Mouse (Mus musculus): ENCODE measurements at regions not wholly inside any gene's neighbourhood (a gene's known extent, or its start where the extent isn't known, plus 50 kb on each side); places are given as distances from the start of the nearest gene placed in this dataset.
A peak's percentile ranks its signal among the peaks of the same experiment; 100 is the strongest.

DNA sequence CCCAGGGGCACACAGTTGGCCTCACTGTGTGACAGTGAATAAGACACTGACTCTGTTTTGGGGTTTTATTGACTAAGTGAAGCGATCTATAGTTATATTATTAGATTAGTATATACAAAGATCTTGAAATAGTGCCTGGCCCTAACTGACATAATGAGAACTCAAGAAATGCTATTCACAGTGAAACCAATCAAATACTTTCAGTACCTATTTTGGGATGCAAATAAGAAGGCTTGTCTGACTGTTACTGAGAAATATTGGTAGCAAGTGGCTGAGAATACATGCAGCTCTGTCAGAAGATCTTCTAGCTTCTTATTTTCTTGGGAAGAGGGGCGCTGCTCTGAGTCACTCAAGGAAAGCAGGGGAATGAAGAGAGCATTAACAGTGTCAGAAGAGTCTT lies 97.7 kb upstream of the Dnajc24 start:
- TF ChIP-seq EP300 (IDR thresholded peaks at IDR 0.05) (no peak), CTCF (IDR thresholded peaks at IDR 0.05) (no peak)
- DNase-seq (ENCODE audit: low spot score) (no peak), ATAC-seq (no peak)
- Histone ChIP-seq H3K9ac (replicated peaks; ENCODE audit: low read depth) (no peak overlapping the region), H3K4me2 (replicated peaks; ENCODE audit: low read depth, low read length) (no peak overlapping the region), H3K27ac (ENCODE audit: low read length) (no peak overlapping the region), H3K9me3 (ENCODE audit: low read length) (no peaks in the 10 kb centered on the region), H3K4me3 (ENCODE audit: low read depth, low read length) (no peak overlapping the region), H3K27me3 (replicated peaks; ENCODE audit: insufficient read depth, low read length) (no peaks in the 10 kb centered on the region), H3K36me3 (ENCODE audit: insufficient read depth, low read length) (no peaks in the 10 kb centered on the region), H3K4me1 (ENCODE audit: insufficient read depth, low read depth, low read length) (no peaks in the 10 kb centered on the region)
- 76% methylated on average over 2 of the region's 2 CpGs for WGBS

DNA sequence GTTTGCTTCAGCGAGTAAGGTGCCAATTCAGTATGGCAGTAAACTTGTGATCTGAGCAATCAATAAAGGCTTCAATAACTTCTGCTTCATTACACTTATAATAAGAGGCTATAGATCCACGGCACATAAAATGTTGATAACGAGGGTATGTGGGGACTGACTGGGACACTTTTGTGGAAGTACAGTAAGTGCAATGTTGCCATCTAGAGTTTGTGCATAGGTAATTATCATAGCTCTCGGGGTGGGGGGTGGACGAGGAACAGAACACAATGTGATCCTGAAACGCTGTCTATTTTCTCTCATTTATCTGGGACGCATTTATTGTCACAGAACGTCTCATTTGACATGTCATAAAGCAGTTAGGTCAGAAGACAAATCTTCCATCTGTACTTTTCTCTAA lies 82.8 kb upstream of the Dnajc24 start:
- no peaks in the 10 kb centered on the region for H3K9me3 ChIP-seq (ENCODE audit: low read length)
- no peak for DNase-seq (ENCODE audit: low spot score)
- 62% methylated on average over 8 of the region's 8 CpGs for WGBS
- no peak overlapping the region for H3K27ac ChIP-seq (ENCODE audit: low read length)
- TF ChIP-seq CTCF (IDR thresholded peaks at IDR 0.05): no peak
- TF ChIP-seq EP300 (IDR thresholded peaks at IDR 0.05): no peak
- ATAC-seq: no peak
- H3K4me3 ChIP-seq (ENCODE audit: low read depth, low read length): no peak overlapping the region
- no peak overlapping the region for H3K9ac ChIP-seq (replicated peaks; ENCODE audit: low read depth)
- H3K36me3 ChIP-seq (ENCODE audit: insufficient read depth, low read length): no peaks in the 10 kb centered on the region
- H3K27me3 ChIP-seq (replicated peaks; ENCODE audit: insufficient read depth, low read length): no peaks in the 10 kb centered on the region
- H3K4me1 ChIP-seq (ENCODE audit: insufficient read depth, low read depth, low read length): no peaks in the 10 kb centered on the region
- H3K4me2 ChIP-seq (replicated peaks; ENCODE audit: low read depth, low read length): no peak overlapping the region

DNA sequence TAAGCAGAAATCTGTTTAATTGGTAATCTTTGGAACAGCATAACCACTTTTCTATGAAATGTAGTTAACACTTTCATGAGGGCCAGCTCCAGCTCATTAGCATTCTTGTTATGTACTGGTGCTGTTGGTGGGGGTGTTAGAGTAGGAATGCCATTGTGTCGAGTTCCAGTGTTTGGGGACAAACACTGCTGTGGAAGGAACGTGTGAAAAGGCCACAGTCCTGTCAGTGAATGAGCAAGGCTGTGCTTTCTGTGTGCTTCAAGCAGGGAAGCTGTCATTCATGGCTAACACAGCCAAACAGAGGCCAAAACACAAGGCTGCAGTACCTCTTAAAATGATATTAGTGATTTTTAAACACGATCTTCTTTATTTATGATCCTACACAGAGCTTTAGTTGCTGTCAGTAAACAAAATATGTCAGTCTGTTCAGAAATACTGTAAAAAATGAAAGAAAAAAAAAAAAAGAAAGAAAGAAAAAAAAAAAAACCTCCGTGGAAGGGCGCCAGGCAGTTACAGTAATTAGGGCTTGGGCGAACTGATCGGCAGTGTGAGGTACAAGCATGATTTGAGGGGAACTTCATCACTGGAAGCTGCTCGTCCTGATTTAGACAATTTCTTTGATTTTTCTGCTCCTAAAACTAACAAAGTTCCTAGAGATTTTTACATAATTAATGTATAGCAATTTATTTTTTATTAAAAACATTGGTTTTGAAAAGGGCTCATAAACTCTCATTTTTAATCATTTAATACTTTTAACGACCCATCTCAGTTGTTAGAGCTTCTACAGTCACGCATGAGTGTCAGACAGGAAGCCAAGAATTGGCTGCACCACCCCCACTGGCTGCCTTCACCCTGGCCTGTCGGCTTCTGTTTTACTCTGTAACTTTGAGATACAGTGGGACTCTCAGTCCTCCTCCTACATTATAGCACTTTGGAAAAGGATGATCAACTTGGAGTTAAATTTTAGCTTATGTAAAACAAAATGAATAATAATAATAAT lies 80.8 kb upstream of the Dnajc24 start:
- H3K4me2 ChIP-seq (replicated peaks; ENCODE audit: low read depth, low read length): no peak overlapping the region
- H3K27me3 ChIP-seq (replicated peaks; ENCODE audit: insufficient read depth, low read length): no peaks in the 10 kb centered on the region
- H3K9ac ChIP-seq (replicated peaks; ENCODE audit: low read depth): no peak overlapping the region
- no peak overlapping the region for H3K27ac ChIP-seq (ENCODE audit: low read length)
- no peak overlapping the region for H3K4me3 ChIP-seq (ENCODE audit: low read depth, low read length)
- no peak for DNase-seq (ENCODE audit: low spot score)
- 40% methylated on average over 11 of the region's 11 CpGs for WGBS
- H3K9me3 ChIP-seq (ENCODE audit: low read length): no peaks in the 10 kb centered on the region
- no peaks in the 10 kb centered on the region for H3K36me3 ChIP-seq (ENCODE audit: insufficient read depth, low read length)
- TF ChIP-seq EP300 (IDR thresholded peaks at IDR 0.05) (no peak), CTCF (IDR thresholded peaks at IDR 0.05) (no peak)
- ATAC-seq: no peak
- no peaks in the 10 kb centered on the region for H3K4me1 ChIP-seq (ENCODE audit: insufficient read depth, low read depth, low read length)

DNA sequence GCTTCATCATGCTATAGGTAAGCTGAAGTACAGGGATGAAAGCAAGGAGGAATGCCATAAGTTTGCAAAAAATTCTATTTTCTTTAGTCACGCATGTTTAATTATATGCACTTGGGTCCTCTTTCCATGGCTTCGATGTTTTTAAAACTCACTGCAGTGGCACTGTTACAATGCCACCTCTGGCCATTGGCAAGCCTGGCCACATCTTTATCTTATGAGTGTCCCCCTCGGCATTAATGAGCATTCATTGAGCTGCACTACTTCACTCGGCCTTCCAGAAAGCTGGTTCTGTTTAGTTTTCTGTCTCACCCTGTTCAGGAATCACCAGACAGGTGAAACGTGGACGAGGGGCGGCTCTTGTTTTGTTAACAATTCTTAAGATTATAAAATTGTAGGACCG lies 79.7 kb upstream of the Dnajc24 start:
- H3K4me3 ChIP-seq (ENCODE audit: low read depth, low read length): no peak overlapping the region
- H3K9ac ChIP-seq (replicated peaks; ENCODE audit: low read depth): no peak overlapping the region
- no peaks in the 10 kb centered on the region for H3K27me3 ChIP-seq (replicated peaks; ENCODE audit: insufficient read depth, low read length)
- 57% methylated on average over 8 of the region's 8 CpGs for WGBS
- ATAC-seq (no peak), DNase-seq (ENCODE audit: low spot score) (no peak)
- H3K9me3 ChIP-seq (ENCODE audit: low read length): no peaks in the 10 kb centered on the region
- H3K4me1 ChIP-seq (ENCODE audit: insufficient read depth, low read depth, low read length): no peaks in the 10 kb centered on the region
- H3K27ac ChIP-seq (ENCODE audit: low read length): no peak overlapping the region
- no peaks in the 10 kb centered on the region for H3K36me3 ChIP-seq (ENCODE audit: insufficient read depth, low read length)
- TF ChIP-seq CTCF (IDR thresholded peaks at IDR 0.05) (no peak), EP300 (IDR thresholded peaks at IDR 0.05) (no peak)
- H3K4me2 ChIP-seq (replicated peaks; ENCODE audit: low read depth, low read length): no peak overlapping the region

DNA sequence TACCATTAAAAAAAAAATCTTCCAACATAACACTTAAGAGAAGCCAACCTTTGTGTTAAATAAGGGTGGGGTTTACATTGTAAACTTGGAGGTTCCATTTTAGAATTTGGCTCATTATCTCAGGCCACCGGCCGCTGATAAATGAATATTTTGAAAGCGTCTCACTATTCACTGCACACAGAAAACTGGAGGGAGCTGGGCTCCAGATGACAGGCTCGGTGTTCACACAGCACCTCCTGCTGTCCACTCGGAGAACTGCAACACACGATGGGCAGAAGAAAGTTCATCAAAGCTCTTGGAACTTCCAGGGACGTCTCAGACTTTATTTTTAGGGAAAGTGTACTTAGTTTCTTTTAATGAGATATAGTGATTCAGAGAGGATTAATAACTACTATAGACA lies 78.6 kb upstream of the Dnajc24 start:
- Histone ChIP-seq H3K9ac (replicated peaks; ENCODE audit: low read depth) (no peak overlapping the region), H3K4me2 (replicated peaks; ENCODE audit: low read depth, low read length) (no peak overlapping the region), H3K27me3 (replicated peaks; ENCODE audit: insufficient read depth, low read length) (no peaks in the 10 kb centered on the region), H3K36me3 (ENCODE audit: insufficient read depth, low read length) (no peaks in the 10 kb centered on the region), H3K27ac (ENCODE audit: low read length) (no peak overlapping the region), H3K4me3 (ENCODE audit: low read depth, low read length) (no peak overlapping the region), H3K4me1 (ENCODE audit: insufficient read depth, low read depth, low read length) (no peaks in the 10 kb centered on the region), H3K9me3 (ENCODE audit: low read length) (no peaks in the 10 kb centered on the region)
- WGBS: 2% methylated on average over 7 of the region's 7 CpGs
- ATAC-seq (no peak), DNase-seq (ENCODE audit: low spot score) (peak; percentile 55)
- TF ChIP-seq EP300 (IDR thresholded peaks at IDR 0.05) (no peak), CTCF (IDR thresholded peaks at IDR 0.05) (peak; percentile 87)

DNA sequence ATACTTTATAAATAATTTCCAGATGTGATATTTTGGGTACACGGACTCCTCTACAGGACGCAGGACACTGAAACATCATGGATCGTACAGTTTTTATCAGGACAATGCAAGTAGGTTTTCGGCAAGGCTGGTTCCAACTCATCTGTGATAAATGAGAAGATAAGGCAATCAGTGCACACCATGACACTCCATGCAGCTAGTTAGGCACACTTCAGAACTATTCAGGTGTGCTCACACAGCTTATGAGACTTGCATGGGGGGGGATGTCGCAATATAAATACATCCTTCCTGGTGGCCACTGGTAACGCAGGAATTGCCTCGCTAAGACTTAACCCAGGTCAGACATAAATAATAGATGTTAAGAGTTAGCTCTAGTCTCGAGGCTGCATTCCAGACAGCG lies 77.3 kb upstream of the Dnajc24 start:
- H3K9me3 ChIP-seq (ENCODE audit: low read length): no peaks in the 10 kb centered on the region
- H3K36me3 ChIP-seq (ENCODE audit: insufficient read depth, low read length): no peaks in the 10 kb centered on the region
- TF ChIP-seq EP300 (IDR thresholded peaks at IDR 0.05) (no peak), CTCF (IDR thresholded peaks at IDR 0.05) (no peak)
- no peak overlapping the region for H3K4me3 ChIP-seq (ENCODE audit: low read depth, low read length)
- no peak overlapping the region for H3K4me2 ChIP-seq (replicated peaks; ENCODE audit: low read depth, low read length)
- no peaks in the 10 kb centered on the region for H3K4me1 ChIP-seq (ENCODE audit: insufficient read depth, low read depth, low read length)
- DNase-seq (ENCODE audit: low spot score): no peak
- ATAC-seq: no peak
- no peaks in the 10 kb centered on the region for H3K27me3 ChIP-seq (replicated peaks; ENCODE audit: insufficient read depth, low read length)
- whole genome bisulfite sequencing: 53% methylated on average over 9 of the region's 9 CpGs
- no peak overlapping the region for H3K27ac ChIP-seq (ENCODE audit: low read length)
- no peak overlapping the region for H3K9ac ChIP-seq (replicated peaks; ENCODE audit: low read depth)

All from lung, postnatal 0 days (tissue).